Mouse (Mus musculus) cerebellum, adult 18-20 months (tissue): Measurements from ENCODE around the gene Cavin1.
A peak's percentile ranks its signal among the peaks of the same experiment; 100 is the strongest.
"Not testable (repeated sequence)": the region's sequence is repeated elsewhere in the genome, so short reads cannot be mapped to it uniquely, and the experiment has no call there.

ENCODE experiments used
- DNase-seq, 2 experiments: peaks; one replicate each; pipeline ENCODE4 v3.0.0; 2021

Cavin1 gene

GRCm38 (mm10) chr11:100970557-100970937 is at the start of gene Cavin1:
TSS of gene Cavin1 (minus strand) at chr11:100970887.
- DNase-seq, result peak; percentile 59 to 67

- peak in 1 of 2 experiments; percentile 46 for DNase-seq
Observed at GRCm38 (mm10) chr11:101011641-101012040, 41.0 kb upstream of the Cavin1 start.

- DNase-seq, result peak; percentile 37 to 49
Observed at GRCm38 (mm10) chr11:101009888-101010784, 39.4 kb upstream of the Cavin1 start.

GRCm38 (mm10) chr11:101009046-101009887 is 38.6 kb upstream of the Cavin1 start, which contains the start of gene Atp6v0a1:
TSS of gene Atp6v0a1 (plus strand) at chr11:101009452.
- DNase-seq, result peak; percentile 98 to 99

GRCm38 (mm10) chr11:101008206-101009045 is 37.7 kb upstream of the Cavin1 start:
- DNase-seq, result no peak

- no peak for DNase-seq
Observed at GRCm38 (mm10) chr11:101003025-101003685, 32.5 kb upstream of the Cavin1 start.

- DNase-seq, result not testable (repeated sequence)
Observed at GRCm38 (mm10) chr11:101001875-101002552, 31.3 kb upstream of the Cavin1 start.

- no peak for DNase-seq
Observed at GRCm38 (mm10) chr11:100999254-100999653, 28.6 kb upstream of the Cavin1 start.

- DNase-seq, result no peak
Observed at GRCm38 (mm10) chr11:100998836-100999235, 28.1 kb upstream of the Cavin1 start.

GRCm38 (mm10) chr11:100996501-100996900 is 25.8 kb upstream of the Cavin1 start:
- DNase-seq, result no peak

GRCm38 (mm10) chr11:100994655-100995054 is 24.0 kb upstream of the Cavin1 start:
- DNase-seq, result no peak

GRCm38 (mm10) chr11:100994233-100994632 is 23.5 kb upstream of the Cavin1 start:
- DNase-seq, result no peak

GRCm38 (mm10) chr11:100993437-100993836 is 22.8 kb upstream of the Cavin1 start:
- DNase-seq, result no peak

- DNase-seq, result no peak
Observed at GRCm38 (mm10) chr11:100991027-100991534, 20.4 kb upstream of the Cavin1 start.

- DNase-seq, result no peak
Observed at GRCm38 (mm10) chr11:100989666-100990065, 19.0 kb upstream of the Cavin1 start.

- DNase-seq, result no peak
Observed at GRCm38 (mm10) chr11:100988674-100989073, 18.0 kb upstream of the Cavin1 start.

GRCm38 (mm10) chr11:100985607-100986006 is 14.9 kb upstream of the Cavin1 start:
- DNase-seq, result no peak

GRCm38 (mm10) chr11:100983778-100984131 is 13.1 kb upstream of the Cavin1 start:
- no peak for DNase-seq

GRCm38 (mm10) chr11:100983125-100983777 is 12.6 kb upstream of the Cavin1 start:
- DNase-seq, result peak; percentile 79 to 88

- no peak for DNase-seq
Observed at GRCm38 (mm10) chr11:100982087-100982486, 11.4 kb upstream of the Cavin1 start.

GRCm38 (mm10) chr11:100981236-100981635 is 10.5 kb upstream of the Cavin1 start:
- no peak for DNase-seq
